Mouse (Mus musculus): ENCODE data around the gene Ptprr. TPM values are rescaled to one million over a fixed set of nuclear protein-coding genes. Genes with fewer than 3 reads are reported as not detected.

Ptprr gene
- polyA plus RNA-seq (2015; fragmentation: Nextera tagmentation; extraction: Ambion mirVana) = 7.9 and 8.4 TPM in 2 replicates

DNA sequence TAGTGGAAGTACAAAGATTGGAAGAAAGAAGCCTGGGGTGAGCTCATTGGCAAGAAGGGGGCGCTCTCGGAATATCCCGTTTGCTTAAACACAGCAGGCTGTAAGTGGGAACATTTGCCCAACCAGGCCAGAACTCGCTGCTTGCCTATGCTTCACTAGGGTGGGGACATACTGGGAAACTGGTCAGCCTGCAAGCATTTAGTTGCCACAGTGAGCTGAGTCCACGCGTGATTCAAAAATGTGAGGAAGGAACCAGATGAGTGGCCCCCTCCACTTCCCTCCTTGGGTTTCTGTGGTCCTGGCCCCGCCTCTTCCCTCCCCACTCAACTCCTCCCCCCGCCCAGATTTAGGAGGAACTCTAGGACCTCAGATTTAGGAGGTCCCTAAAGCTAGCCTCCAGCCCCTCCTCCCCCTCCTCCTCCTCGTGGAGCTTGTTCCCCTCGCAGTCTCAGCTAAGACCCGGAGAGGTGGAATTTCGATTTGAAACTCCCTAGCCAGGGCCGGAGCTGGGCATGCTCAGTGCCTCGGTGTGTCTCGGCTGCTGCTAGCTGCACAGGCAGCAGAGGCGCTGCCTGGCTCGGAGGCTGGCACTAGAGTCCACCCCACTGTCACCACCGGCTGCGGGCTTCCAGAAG lies at the start of gene Ptprr:
Gene Ptprr, plus strand, starts transcription at position 369 of the 635 bp plus-strand sequence.
- Histone ChIP-seq H3K9me3 (ENCODE audit: control insufficient read depth, low read length) (no peaks in the 10 kb centered on the region), H3K4me2 (replicated peaks; ENCODE audit: low read depth) (peak within 1 kb of the TSS; percentile 51), H3K27me3 (ENCODE audit: control insufficient read depth, insufficient read depth, low read length) (no peaks in the 10 kb centered on the region), H3K4me3 (ENCODE audit: low read depth, low read length) (peak within 1 kb of the TSS; percentile 30), H3K27ac (replicated peaks) (no peak within 1 kb of the TSS), H3K36me3 (ENCODE audit: control insufficient read depth, insufficient read depth, low read length) (no peaks in the 10 kb centered on the region), H3K4me1 (replicated peaks; ENCODE audit: control insufficient read depth, insufficient read depth) (no peaks in the 10 kb centered on the region; the same call in 1 of the 2 replicates), H3K9ac (ENCODE audit: low read length) (no peak within 1 kb of the TSS)
- WGBS = under 1% methylated on average over 19 of the region's 19 CpGs
- DNase-seq (ENCODE audit: low spot score) (peak; percentile 57), ATAC-seq (ENCODE audit: low FRiP score, low TSS enrichment) (peak; percentile 80)
- no peak for TF ChIP-seq EP300 (optimal IDR thresholded peaks at IDR 0.05)
- peak; percentile 57 for TF ChIP-seq CTCF (IDR thresholded peaks at IDR 0.05; ENCODE audit: low read depth)

DNA sequence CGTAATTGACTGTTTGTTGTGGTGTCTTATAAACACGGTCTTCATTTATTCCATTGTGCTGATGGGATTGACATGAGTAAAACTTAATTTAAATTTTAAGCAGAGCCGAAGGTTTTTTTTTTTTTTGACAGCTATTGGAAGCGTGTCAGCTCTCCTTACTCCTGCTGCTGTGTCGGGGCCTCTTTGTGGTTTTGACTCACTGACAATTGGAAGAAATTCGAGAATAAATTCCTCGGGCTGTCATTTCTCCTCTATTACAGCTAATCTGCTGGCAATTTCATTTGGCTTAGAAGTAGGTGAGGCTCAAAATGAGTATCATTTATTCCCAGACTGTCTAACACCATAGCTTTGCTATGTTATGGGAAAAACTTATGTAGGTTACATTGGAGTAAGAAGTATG lies 41.7 kb upstream of the Ptprr start:
- H3K9me3 ChIP-seq (ENCODE audit: control insufficient read depth, low read length) = no peaks in the 10 kb centered on the region
- no peak for TF ChIP-seq CTCF (IDR thresholded peaks at IDR 0.05; ENCODE audit: low read depth)
- TF ChIP-seq EP300 (optimal IDR thresholded peaks at IDR 0.05) = no peak
- no peak overlapping the region for H3K4me3 ChIP-seq (ENCODE audit: low read depth, low read length)
- H3K9ac ChIP-seq (ENCODE audit: low read length) = no peak overlapping the region
- no peak for ATAC-seq (ENCODE audit: low FRiP score, low TSS enrichment)
- no peak overlapping the region for H3K4me2 ChIP-seq (replicated peaks; ENCODE audit: low read depth)
- H3K36me3 ChIP-seq (ENCODE audit: control insufficient read depth, insufficient read depth, low read length) = no peaks in the 10 kb centered on the region
- H3K4me1 ChIP-seq (replicated peaks; ENCODE audit: control insufficient read depth, insufficient read depth) = no peaks in the 10 kb centered on the region
- 73% methylated on average over 7 of the region's 7 CpGs for WGBS
- H3K27me3 ChIP-seq (ENCODE audit: control insufficient read depth, insufficient read depth, low read length) = no peaks in the 10 kb centered on the region
- H3K27ac ChIP-seq (replicated peaks) = no peak overlapping the region
- DNase-seq (ENCODE audit: low spot score) = no peak

- TF ChIP-seq CTCF (IDR thresholded peaks at IDR 0.05; ENCODE audit: low read depth) = no peak
- no peak for TF ChIP-seq EP300 (optimal IDR thresholded peaks at IDR 0.05)
- Histone ChIP-seq H3K4me1 (replicated peaks; ENCODE audit: control insufficient read depth, insufficient read depth) (no peaks in the 10 kb centered on the region), H3K9me3 (ENCODE audit: control insufficient read depth, low read length) (no peaks in the 10 kb centered on the region), H3K4me3 (ENCODE audit: low read depth, low read length) (no peak overlapping the region), H3K36me3 (ENCODE audit: control insufficient read depth, insufficient read depth, low read length) (no peaks in the 10 kb centered on the region), H3K27me3 (ENCODE audit: control insufficient read depth, insufficient read depth, low read length) (no peaks in the 10 kb centered on the region), H3K9ac (ENCODE audit: low read length) (no peak overlapping the region), H3K4me2 (replicated peaks; ENCODE audit: low read depth) (no peak overlapping the region), H3K27ac (replicated peaks) (no peak overlapping the region)
- ATAC-seq (ENCODE audit: low FRiP score, low TSS enrichment) = no peak
- DNase-seq (ENCODE audit: low spot score) = no peak
- WGBS = 45% methylated on average over 7 of the region's 7 CpGs
Measured at GRCm38 (mm10) chr10:115978992-115979391, 39.0 kb upstream of the Ptprr start.

GRCm38 (mm10) chr10:115980018-115980417 lies 38.0 kb upstream of the Ptprr start:
- WGBS = 44% methylated on average over 2 of the region's 2 CpGs
- Histone ChIP-seq H3K36me3 (ENCODE audit: control insufficient read depth, insufficient read depth, low read length) (no peaks in the 10 kb centered on the region), H3K4me2 (replicated peaks; ENCODE audit: low read depth) (no peak overlapping the region), H3K9me3 (ENCODE audit: control insufficient read depth, low read length) (no peaks in the 10 kb centered on the region), H3K4me3 (ENCODE audit: low read depth, low read length) (no peak overlapping the region), H3K9ac (ENCODE audit: low read length) (no peak overlapping the region), H3K27me3 (ENCODE audit: control insufficient read depth, insufficient read depth, low read length) (no peaks in the 10 kb centered on the region), H3K27ac (replicated peaks) (no peak overlapping the region), H3K4me1 (replicated peaks; ENCODE audit: control insufficient read depth, insufficient read depth) (no peaks in the 10 kb centered on the region)
- ATAC-seq (ENCODE audit: low FRiP score, low TSS enrichment) = no peak
- TF ChIP-seq EP300 (optimal IDR thresholded peaks at IDR 0.05) (no peak), CTCF (IDR thresholded peaks at IDR 0.05; ENCODE audit: low read depth) (no peak)
- no peak for DNase-seq (ENCODE audit: low spot score)

GRCm38 (mm10) chr10:115984308-115984707 lies 33.7 kb upstream of the Ptprr start:
- no peaks in the 10 kb centered on the region for H3K9me3 ChIP-seq (ENCODE audit: control insufficient read depth, low read length)
- DNase-seq (ENCODE audit: low spot score) (no peak), ATAC-seq (ENCODE audit: low FRiP score, low TSS enrichment) (no peak)
- no peaks in the 10 kb centered on the region for H3K4me1 ChIP-seq (replicated peaks; ENCODE audit: control insufficient read depth, insufficient read depth)
- no peak overlapping the region for H3K4me2 ChIP-seq (replicated peaks; ENCODE audit: low read depth)
- H3K27me3 ChIP-seq (ENCODE audit: control insufficient read depth, insufficient read depth, low read length) = no peaks in the 10 kb centered on the region
- H3K9ac ChIP-seq (ENCODE audit: low read length) = no peak overlapping the region
- no peak for TF ChIP-seq EP300 (optimal IDR thresholded peaks at IDR 0.05)
- no peak for TF ChIP-seq CTCF (IDR thresholded peaks at IDR 0.05; ENCODE audit: low read depth)
- no peaks in the 10 kb centered on the region for H3K36me3 ChIP-seq (ENCODE audit: control insufficient read depth, insufficient read depth, low read length)
- H3K4me3 ChIP-seq (ENCODE audit: low read depth, low read length) = no peak overlapping the region
- H3K27ac ChIP-seq (replicated peaks) = no peak overlapping the region
- 73% methylated on average over 6 of the region's 6 CpGs for WGBS

- Histone ChIP-seq H3K9ac (ENCODE audit: low read length) (no peak overlapping the region), H3K27ac (replicated peaks) (no peak overlapping the region), H3K27me3 (ENCODE audit: control insufficient read depth, insufficient read depth, low read length) (no peaks in the 10 kb centered on the region), H3K4me3 (ENCODE audit: low read depth, low read length) (no peak overlapping the region), H3K9me3 (ENCODE audit: control insufficient read depth, low read length) (no peaks in the 10 kb centered on the region), H3K4me1 (replicated peaks; ENCODE audit: control insufficient read depth, insufficient read depth) (no peaks in the 10 kb centered on the region), H3K4me2 (replicated peaks; ENCODE audit: low read depth) (no peak overlapping the region), H3K36me3 (ENCODE audit: control insufficient read depth, insufficient read depth, low read length) (no peaks in the 10 kb centered on the region)
- 69% methylated on average over 8 of the region's 8 CpGs for WGBS
- TF ChIP-seq EP300 (optimal IDR thresholded peaks at IDR 0.05) (no peak), CTCF (IDR thresholded peaks at IDR 0.05; ENCODE audit: low read depth) (no peak)
- ATAC-seq (ENCODE audit: low FRiP score, low TSS enrichment) (no peak), DNase-seq (ENCODE audit: low spot score) (no peak)
Measured at GRCm38 (mm10) chr10:116001838-116002237, 16.2 kb upstream of the Ptprr start.
